Mouse (Mus musculus) layer of hippocampus, adult 11-12 months (tissue): ENCODE data around the gene Ddx4.

Experiments used
- DNase-seq: peaks from one replicate; pipeline ENCODE4 v3.0.0; 2022; ENCODE audit warnings: low spot score

Ddx4 gene

GRCm38 (mm10) chr13:112551641-112552548, 100.4 kb downstream of the Ddx4 start:
- no peak for DNase-seq
